Mouse (Mus musculus) heart, adult 8-10 months (tissue): ENCODE results near the gene Rhot2. TPM values are rescaled to one million over a fixed set of nuclear protein-coding genes. Genes with fewer than 3 reads are reported as not detected.
A peak's percentile ranks its signal among the peaks of the same experiment; 100 is the strongest.
"Not testable (repeated sequence)": the region's sequence is repeated elsewhere in the genome, so short reads cannot be mapped to it uniquely, and the experiment has no call there.

Source experiments
- DNase-seq: peaks from one replicate; pipeline ENCODE4 v3.0.0; 2022; ENCODE audit warnings: low spot score
- total RNA-seq, 4 experiments: library from RNA; stranded (reverse); gene quantifications; 2 replicates each; pipeline ENCODE4 v1.2.4; 2022

Rhot2 gene
- total RNA-seq, 4 experiments from 2014 or later = 128 to 153 (median 135) TPM

- DNase-seq = peak; percentile 96
Observed at GRCm38 (mm10) chr17:25874721-25875170, 30.1 kb upstream of the Rhot2 start, which contains the start of gene Mettl26. TSS of gene Mettl26 (plus strand) at chr17:25875074.

GRCm38 (mm10) chr17:25874148-25874720 lies 29.6 kb upstream of the Rhot2 start:
- no peak for DNase-seq

GRCm38 (mm10) chr17:25873405-25874147 lies 28.9 kb upstream of the Rhot2 start:
- DNase-seq = no peak

- DNase-seq = no peak
Observed at GRCm38 (mm10) chr17:25872676-25873075, 28.0 kb upstream of the Rhot2 start.

GRCm38 (mm10) chr17:25871566-25871965 lies 26.9 kb upstream of the Rhot2 start:
- DNase-seq = not testable (repeated sequence)

- DNase-seq = no peak
Observed at GRCm38 (mm10) chr17:25869954-25870353, 25.3 kb upstream of the Rhot2 start.

GRCm38 (mm10) chr17:25869498-25869897 lies 24.8 kb upstream of the Rhot2 start:
- no peak for DNase-seq

GRCm38 (mm10) chr17:25868601-25869191 lies 24.0 kb upstream of the Rhot2 start, which contains the start of gene Mcrip2:
TSS of gene Mcrip2 (minus strand) at chr17:25868764.
- DNase-seq = peak; percentile 86

- DNase-seq = peak; percentile 59
Observed at GRCm38 (mm10) chr17:25867836-25868600, 23.4 kb upstream of the Rhot2 start.

- no peak for DNase-seq
Observed at GRCm38 (mm10) chr17:25867509-25867835, 22.8 kb upstream of the Rhot2 start.

GRCm38 (mm10) chr17:25866172-25866571 lies 21.5 kb upstream of the Rhot2 start:
- DNase-seq = no peak

GRCm38 (mm10) chr17:25865288-25865687 lies 20.6 kb upstream of the Rhot2 start:
- no peak for DNase-seq

- DNase-seq = no peak
Observed at GRCm38 (mm10) chr17:25864311-25864710, 19.7 kb upstream of the Rhot2 start.

- no peak for DNase-seq
Observed at GRCm38 (mm10) chr17:25863681-25864080, 19.0 kb upstream of the Rhot2 start.

GRCm38 (mm10) chr17:25861704-25862612 lies 17.3 kb upstream of the Rhot2 start:
- no peak for DNase-seq

- DNase-seq = peak; percentile 90
Observed at GRCm38 (mm10) chr17:25860832-25861703, 16.4 kb upstream of the Rhot2 start, which contains the start of gene Wdr90. TSS of gene Wdr90 (minus strand) at chr17:25861501.

- no peak for DNase-seq
Observed at GRCm38 (mm10) chr17:25860229-25860628, 15.6 kb upstream of the Rhot2 start.

GRCm38 (mm10) chr17:25843636-25844395 lies 835 bp downstream of the Rhot2 start:
- no peak for DNase-seq

- no peak for DNase-seq
Observed at GRCm38 (mm10) chr17:25843122-25843521, 1.5 kb downstream of the Rhot2 start.
